Mouse (Mus musculus): ENCODE data around the gene Gm10577.

Gm10577 gene

DNA sequence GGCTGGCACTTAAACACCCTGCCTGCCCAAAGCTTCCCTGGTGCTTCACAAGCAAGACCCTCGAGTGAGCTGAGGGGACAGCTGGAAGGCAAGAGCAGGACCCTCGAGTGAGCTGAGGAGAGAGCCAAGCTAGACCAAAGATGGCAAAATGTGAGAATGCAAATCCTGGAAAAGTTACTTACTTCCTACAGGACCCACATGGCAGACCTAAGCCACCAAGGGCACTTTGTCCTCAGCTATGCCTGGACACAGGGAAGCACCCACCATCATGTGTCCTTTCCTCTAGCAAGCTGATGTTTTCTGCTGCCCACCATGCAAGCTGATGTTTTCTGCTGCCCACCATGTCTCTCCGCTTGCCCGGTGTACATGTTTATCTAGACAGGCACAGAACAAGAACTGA, at the start of gene Gm10577:
Gene Gm10577 (minus strand): TSS at position 101 of the 400 bp plus-strand sequence.
- DNase-seq (ENCODE audit: low read depth, low spot score): no peak

GRCm38 (mm10) chr4:101069154-101069971, 48.9 kb upstream of the Gm10577 start:
- no peak for DNase-seq (ENCODE audit: low read depth, low spot score)

- DNase-seq (ENCODE audit: low read depth, low spot score): no peak
These were observed 48.3 kb upstream of the Gm10577 start, which contains the start of gene Raver2 for GRCm38 (mm10) chr4:101068786-101069153. Gene Raver2, plus strand, starts transcription at chr4:101068983.

DNA sequence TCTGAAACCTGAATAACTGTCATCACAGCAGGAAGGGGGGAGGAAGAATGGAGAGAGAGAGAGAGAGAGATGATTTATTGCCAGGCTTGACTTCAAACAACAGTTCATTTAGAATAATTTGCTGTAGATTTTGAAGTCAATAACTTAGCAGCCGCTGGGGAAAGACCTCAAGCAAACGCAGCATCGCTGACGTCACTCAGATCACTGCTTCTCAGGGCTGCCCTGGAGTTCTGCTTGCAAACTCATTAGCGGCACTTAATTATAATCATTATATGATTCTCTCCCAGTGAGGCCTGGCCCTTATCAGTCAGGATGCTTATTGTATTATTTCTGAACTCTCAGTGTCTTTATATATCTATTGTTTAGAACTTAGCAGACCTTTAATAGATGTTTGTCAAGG, 45.9 kb upstream of the Gm10577 start:
- DNase-seq (ENCODE audit: low read depth, low spot score): no peak

DNA sequence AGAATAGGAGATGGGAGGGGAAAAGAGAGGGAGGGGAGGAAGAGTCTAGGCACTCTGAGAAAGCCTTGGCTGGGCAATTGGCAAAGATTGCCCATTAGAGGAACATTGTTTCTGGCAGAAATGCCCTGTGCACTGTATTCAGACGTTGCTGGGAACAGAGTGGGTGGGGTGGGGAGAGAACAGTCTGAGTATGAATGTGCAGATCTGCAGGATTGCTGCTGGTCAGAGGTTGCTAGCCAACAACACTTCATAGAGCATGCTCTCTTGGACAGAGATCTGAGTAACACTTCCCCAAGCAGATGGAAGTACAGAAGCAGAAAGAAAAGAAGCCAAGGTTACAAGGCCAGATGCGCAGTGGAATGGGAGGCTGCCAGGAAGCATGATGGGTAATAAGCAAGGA, 41.6 kb upstream of the Gm10577 start:
- DNase-seq (ENCODE audit: low read depth, low spot score): no peak

DNA sequence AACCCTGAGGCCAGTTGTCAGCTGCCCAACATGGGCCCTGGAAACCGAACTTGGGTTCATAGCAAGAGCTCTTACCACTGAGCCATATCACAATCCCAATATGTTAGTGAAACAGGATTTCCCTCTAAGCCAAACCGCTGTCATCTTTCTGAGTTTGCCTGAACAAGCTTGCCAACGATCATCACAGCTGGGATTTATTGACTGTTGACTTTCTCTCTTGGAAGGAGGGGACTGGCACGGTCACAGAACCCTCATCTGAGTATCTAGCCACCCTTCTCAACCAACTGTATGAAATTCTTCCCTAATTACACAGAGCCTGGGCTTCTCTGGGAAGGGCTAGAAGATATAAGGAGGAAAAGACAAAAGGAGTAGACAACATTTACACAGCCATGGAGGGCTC, 26.1 kb upstream of the Gm10577 start:
- no peak for DNase-seq (ENCODE audit: low read depth, low spot score)

- no peak for DNase-seq (ENCODE audit: low read depth, low spot score)
These were observed 23.7 kb upstream of the Gm10577 start for GRCm38 (mm10) chr4:101044149-101044548.

- no peak for DNase-seq (ENCODE audit: low read depth, low spot score)
These were observed 23.2 kb upstream of the Gm10577 start for GRCm38 (mm10) chr4:101043691-101044090.

DNA sequence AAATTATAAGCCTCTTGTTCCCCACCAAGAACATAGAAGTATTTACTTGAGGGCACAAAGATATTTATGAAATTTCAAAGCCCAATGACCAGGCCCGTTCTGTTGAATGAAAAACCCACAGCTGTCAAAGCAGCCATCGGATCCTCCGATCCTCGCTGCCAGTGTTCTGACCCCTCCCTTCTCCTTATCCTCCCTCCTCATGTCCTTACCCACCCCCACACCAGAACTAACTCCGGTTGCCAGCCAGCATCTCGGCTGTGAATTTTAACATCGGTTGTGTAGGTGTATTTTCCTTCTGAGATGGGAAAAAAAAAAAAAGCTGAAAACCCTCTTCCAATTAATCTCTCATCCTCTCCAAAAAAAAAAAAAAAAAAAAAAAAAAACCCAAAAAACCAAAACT, 16.7 kb upstream of the Gm10577 start:
- peak; percentile 84 for DNase-seq (ENCODE audit: low read depth, low spot score)

DNA sequence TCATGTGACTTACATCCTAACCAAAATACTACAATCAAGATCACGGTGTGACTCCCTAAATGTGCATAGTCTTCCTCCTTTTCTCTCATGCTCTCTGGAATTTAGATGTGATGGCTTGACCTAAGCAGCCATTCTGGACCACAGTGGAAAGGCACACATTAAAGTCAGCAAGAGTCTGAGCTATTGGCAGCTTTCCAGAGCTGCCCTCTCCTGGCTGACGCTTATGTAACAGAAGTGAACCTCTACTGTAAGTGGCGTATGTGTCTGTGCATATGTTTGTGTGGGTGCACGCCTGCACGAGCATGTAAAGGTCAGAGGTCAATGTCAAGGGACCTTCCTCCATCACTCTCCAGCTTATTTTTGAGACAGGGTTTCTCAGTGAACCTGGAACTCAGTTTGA, 14.6 kb upstream of the Gm10577 start:
- DNase-seq (ENCODE audit: low read depth, low spot score): no peak

GRCm38 (mm10) chr4:101033047-101033446, 12.6 kb upstream of the Gm10577 start:
- DNase-seq (ENCODE audit: low read depth, low spot score): no peak

GRCm38 (mm10) chr4:101027852-101028411, 7.4 kb upstream of the Gm10577 start:
- no peak for DNase-seq (ENCODE audit: low read depth, low spot score)

DNA sequence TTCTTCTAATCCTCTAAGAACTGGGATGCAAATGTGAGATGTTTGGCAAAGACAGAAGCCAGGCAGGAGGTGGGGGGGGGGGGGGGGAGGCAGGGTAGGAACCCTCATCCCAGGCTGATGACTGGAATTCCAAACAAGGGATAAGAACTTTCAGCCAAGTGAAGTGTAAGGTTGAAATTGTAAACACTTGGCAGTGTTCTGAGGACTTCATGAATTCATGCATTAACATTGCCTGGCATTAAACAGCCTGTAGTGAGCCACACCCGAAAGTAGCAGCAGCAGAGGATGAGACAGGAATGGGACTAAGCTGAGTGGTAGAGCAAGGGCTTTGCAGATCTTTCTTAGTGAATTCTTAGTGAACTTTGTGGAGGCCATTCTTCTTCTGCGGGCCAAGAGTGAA, 6.5 kb upstream of the Gm10577 start:
- peak; percentile 53 for DNase-seq (ENCODE audit: low read depth, low spot score)

GRCm38 (mm10) chr4:101026566-101026965, 6.1 kb upstream of the Gm10577 start:
- peak; percentile 44 for DNase-seq (ENCODE audit: low read depth, low spot score)

DNA sequence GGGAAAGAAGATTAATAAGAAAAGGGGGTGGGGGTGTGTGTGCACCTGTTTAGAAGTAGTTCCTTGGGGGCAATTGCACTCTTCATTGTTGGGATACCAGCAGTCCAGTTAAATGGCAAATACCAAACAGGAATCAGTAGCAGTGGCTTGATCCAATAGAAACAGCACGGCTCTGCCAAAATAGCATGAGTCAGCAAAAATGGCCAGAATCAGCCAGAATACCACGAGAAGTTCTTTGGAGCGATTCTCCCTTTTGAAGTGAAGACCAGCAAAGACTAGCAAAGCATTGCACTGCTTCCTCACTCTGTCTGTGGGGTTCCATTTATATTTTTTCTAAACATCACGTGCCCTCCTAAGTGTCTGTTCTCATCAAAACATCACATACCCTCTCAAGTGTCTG, 2.7 kb downstream of the Gm10577 start:
- no peak for DNase-seq (ENCODE audit: low read depth, low spot score)

- DNase-seq (ENCODE audit: low read depth, low spot score): no peak
These were observed 11.4 kb downstream of the Gm10577 start for GRCm38 (mm10) chr4:101009092-101009491.

- no peak for DNase-seq (ENCODE audit: low read depth, low spot score)
These were observed 12.1 kb downstream of the Gm10577 start for GRCm38 (mm10) chr4:101008362-101008769.

DNA sequence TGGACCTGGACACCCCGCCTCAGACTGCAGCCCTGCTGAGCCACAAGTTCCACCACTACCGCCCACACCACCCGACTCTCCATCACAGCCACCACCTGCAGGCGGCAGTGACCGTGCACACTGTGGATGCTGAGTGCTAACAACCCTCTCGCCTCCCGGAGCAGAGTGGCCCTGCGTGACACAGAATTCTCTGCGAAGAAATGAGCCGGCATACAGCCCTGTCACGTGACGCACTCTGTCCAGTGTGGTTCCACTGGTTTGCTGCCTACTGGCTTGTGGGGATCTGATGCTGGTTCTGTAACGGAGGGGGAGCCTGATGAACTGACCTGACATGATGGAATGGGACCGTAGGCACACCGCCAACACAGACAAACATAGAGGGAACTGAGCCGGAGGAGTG, 17.5 kb downstream of the Gm10577 start:
- no peak for DNase-seq (ENCODE audit: low read depth, low spot score)

DNA sequence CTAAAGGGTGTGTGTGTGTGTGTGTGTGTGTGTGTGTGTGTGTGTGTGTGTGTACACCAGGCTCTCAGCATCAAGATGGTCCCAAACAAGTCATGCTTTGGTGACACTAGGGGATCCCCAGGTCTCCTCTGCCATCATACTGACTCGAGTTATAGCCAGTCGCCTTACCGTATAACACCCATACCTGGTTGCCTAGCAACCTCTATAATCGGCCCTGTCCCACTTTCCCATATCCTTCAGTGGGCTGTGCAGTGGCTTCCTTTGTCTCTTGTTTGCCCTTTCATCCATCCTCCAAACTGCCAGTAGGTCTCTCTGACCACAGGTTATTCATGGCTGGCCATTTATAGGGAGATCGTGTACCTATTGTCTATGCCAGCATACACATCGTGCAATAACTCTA, 19.4 kb downstream of the Gm10577 start:
- DNase-seq (ENCODE audit: low read depth, low spot score): no peak

- DNase-seq (ENCODE audit: low read depth, low spot score): no peak
These were observed 19.9 kb downstream of the Gm10577 start for GRCm38 (mm10) chr4:101000622-101001021.

- DNase-seq (ENCODE audit: low read depth, low spot score): no peak
These were observed 21.6 kb downstream of the Gm10577 start for GRCm38 (mm10) chr4:100998906-100999305.

GRCm38 (mm10) chr4:100998145-100998544, 22.4 kb downstream of the Gm10577 start:
- no peak for DNase-seq (ENCODE audit: low read depth, low spot score)

GRCm38 (mm10) chr4:100996060-100996651, 24.3 kb downstream of the Gm10577 start:
- DNase-seq (ENCODE audit: low read depth, low spot score): no peak

All from telencephalon, adult 2 months (tissue).